Mouse (Mus musculus): ENCODE measurements around the gene Fam189b. TPM values are rescaled to one million over a fixed set of nuclear protein-coding genes. Genes with fewer than 3 reads are reported as not detected.

The Fam189b gene
- polyA plus RNA-seq, 1 experiment, result 19.4 TPM

- TF ChIP-seq POLR2A (IDR thresholded peaks at IDR 0.05; ENCODE audit: low read depth, low read length), result no peak
- no peak for TF ChIP-seq CTCF (IDR thresholded peaks at IDR 0.05; ENCODE audit: extremely low read depth, insufficient read length, insufficient replicate concordance, low read depth, low read length)
- H3K4me1 ChIP-seq (ENCODE audit: control insufficient read depth, insufficient read depth, insufficient read length, low read length), result peaks cover 4% of the 10 kb centered on the region; the same call in 1 of the 2 replicates
- H3K4me3 ChIP-seq (ENCODE audit: low read depth, low read length), result peak overlapping the region; percentile 61
- no peaks in the 10 kb centered on the region for H3K27me3 ChIP-seq (ENCODE audit: control insufficient read depth, insufficient read depth, low read length)
- H3K27ac ChIP-seq (ENCODE audit: insufficient read depth, low read depth, low read length), result peak overlapping the region; percentile 36; the same call in 1 of the 2 replicates
- peaks cover 40% of the 10 kb centered on the region for H3K36me3 ChIP-seq (ENCODE audit: control insufficient read depth, insufficient read depth, low read length)
- 18% methylated on average over 5 of the region's 5 CpGs for WGBS
Observed at GRCm38 (mm10) chr3:89203142-89203514, 20.2 kb downstream of the Fam189b start.

- TF ChIP-seq CTCF (IDR thresholded peaks at IDR 0.05; ENCODE audit: extremely low read depth, insufficient read length, insufficient replicate concordance, low read depth, low read length) (no peak), POLR2A (IDR thresholded peaks at IDR 0.05; ENCODE audit: low read depth, low read length) (no peak)
- Histone ChIP-seq H3K4me1 (ENCODE audit: control insufficient read depth, insufficient read depth, insufficient read length, low read length) (peaks cover 4% of the 10 kb centered on the region; the same call in 1 of the 2 replicates), H3K4me3 (ENCODE audit: low read depth, low read length) (no peak overlapping the region), H3K27ac (ENCODE audit: insufficient read depth, low read depth, low read length) (no peak overlapping the region), H3K36me3 (ENCODE audit: control insufficient read depth, insufficient read depth, low read length) (peaks cover 63% of the 10 kb centered on the region), H3K27me3 (ENCODE audit: control insufficient read depth, insufficient read depth, low read length) (no peaks in the 10 kb centered on the region)
- 94% methylated on average over 7 of the region's 7 CpGs for WGBS
Observed at GRCm38 (mm10) chr3:89206079-89206478, 23.1 kb downstream of the Fam189b start.

- Histone ChIP-seq H3K27ac (ENCODE audit: insufficient read depth, low read depth, low read length) (no peak overlapping the region), H3K27me3 (ENCODE audit: control insufficient read depth, insufficient read depth, low read length) (no peaks in the 10 kb centered on the region), H3K4me1 (ENCODE audit: control insufficient read depth, insufficient read depth, insufficient read length, low read length) (peaks cover 4% of the 10 kb centered on the region; the same call in 1 of the 2 replicates), H3K36me3 (ENCODE audit: control insufficient read depth, insufficient read depth, low read length) (peaks cover 63% of the 10 kb centered on the region), H3K4me3 (ENCODE audit: low read depth, low read length) (no peak overlapping the region)
- 67% methylated on average over 2 of the region's 2 CpGs for WGBS
- TF ChIP-seq POLR2A (IDR thresholded peaks at IDR 0.05; ENCODE audit: low read depth, low read length), result no peak
- TF ChIP-seq CTCF (IDR thresholded peaks at IDR 0.05; ENCODE audit: extremely low read depth, insufficient read length, insufficient replicate concordance, low read depth, low read length), result no peak
Observed at GRCm38 (mm10) chr3:89206695-89207094, 23.8 kb downstream of the Fam189b start.

GRCm38 (mm10) chr3:89208075-89208657, 25.2 kb downstream of the Fam189b start:
- Histone ChIP-seq H3K4me3 (ENCODE audit: low read depth, low read length) (no peak overlapping the region), H3K36me3 (ENCODE audit: control insufficient read depth, insufficient read depth, low read length) (peaks cover 63% of the 10 kb centered on the region), H3K27ac (ENCODE audit: insufficient read depth, low read depth, low read length) (no peak overlapping the region), H3K4me1 (ENCODE audit: control insufficient read depth, insufficient read depth, insufficient read length, low read length) (peaks cover 6% of the 10 kb centered on the region; the same call in 1 of the 2 replicates), H3K27me3 (ENCODE audit: control insufficient read depth, insufficient read depth, low read length) (no peaks in the 10 kb centered on the region)
- 88% methylated on average over 13 of the region's 13 CpGs for WGBS
- TF ChIP-seq CTCF (IDR thresholded peaks at IDR 0.05; ENCODE audit: extremely low read depth, insufficient read length, insufficient replicate concordance, low read depth, low read length), result no peak
- TF ChIP-seq POLR2A (IDR thresholded peaks at IDR 0.05; ENCODE audit: low read depth, low read length), result no peak

GRCm38 (mm10) chr3:89208736-89209135, 25.8 kb downstream of the Fam189b start:
- Histone ChIP-seq H3K27ac (ENCODE audit: insufficient read depth, low read depth, low read length) (no peak overlapping the region), H3K4me1 (ENCODE audit: control insufficient read depth, insufficient read depth, insufficient read length, low read length) (peaks cover 3% of the 10 kb centered on the region; the same call in 1 of the 2 replicates), H3K4me3 (ENCODE audit: low read depth, low read length) (no peak overlapping the region), H3K27me3 (ENCODE audit: control insufficient read depth, insufficient read depth, low read length) (no peaks in the 10 kb centered on the region), H3K36me3 (ENCODE audit: control insufficient read depth, insufficient read depth, low read length) (peaks cover 63% of the 10 kb centered on the region)
- WGBS, result 85% methylated on average over 6 of the region's 6 CpGs
- no peak for TF ChIP-seq CTCF (IDR thresholded peaks at IDR 0.05; ENCODE audit: extremely low read depth, insufficient read length, insufficient replicate concordance, low read depth, low read length)
- TF ChIP-seq POLR2A (IDR thresholded peaks at IDR 0.05; ENCODE audit: low read depth, low read length), result no peak

GRCm38 (mm10) chr3:89209731-89210130, 26.8 kb downstream of the Fam189b start:
- no peak overlapping the region for H3K27ac ChIP-seq (ENCODE audit: insufficient read depth, low read depth, low read length)
- H3K4me3 ChIP-seq (ENCODE audit: low read depth, low read length), result no peak overlapping the region
- peaks cover 56% of the 10 kb centered on the region for H3K36me3 ChIP-seq (ENCODE audit: control insufficient read depth, insufficient read depth, low read length)
- WGBS, result 93% methylated on average over 7 of the region's 7 CpGs
- no peaks in the 10 kb centered on the region for H3K27me3 ChIP-seq (ENCODE audit: control insufficient read depth, insufficient read depth, low read length)
- peaks cover 3% of the 10 kb centered on the region; the same call in 1 of the 2 replicates for H3K4me1 ChIP-seq (ENCODE audit: control insufficient read depth, insufficient read depth, insufficient read length, low read length)
- TF ChIP-seq POLR2A (IDR thresholded peaks at IDR 0.05; ENCODE audit: low read depth, low read length) (no peak), CTCF (IDR thresholded peaks at IDR 0.05; ENCODE audit: extremely low read depth, insufficient read length, insufficient replicate concordance, low read depth, low read length) (no peak)

- Histone ChIP-seq H3K36me3 (ENCODE audit: control insufficient read depth, insufficient read depth, low read length) (peaks cover 51% of the 10 kb centered on the region), H3K27ac (ENCODE audit: insufficient read depth, low read depth, low read length) (no peak overlapping the region), H3K4me1 (ENCODE audit: control insufficient read depth, insufficient read depth, insufficient read length, low read length) (peaks cover 3% of the 10 kb centered on the region; the same call in 1 of the 2 replicates), H3K4me3 (ENCODE audit: low read depth, low read length) (no peak overlapping the region), H3K27me3 (ENCODE audit: control insufficient read depth, insufficient read depth, low read length) (no peaks in the 10 kb centered on the region)
- WGBS, result 63% methylated on average over 13 of the region's 13 CpGs
- TF ChIP-seq POLR2A (IDR thresholded peaks at IDR 0.05; ENCODE audit: low read depth, low read length) (no peak), CTCF (IDR thresholded peaks at IDR 0.05; ENCODE audit: extremely low read depth, insufficient read length, insufficient replicate concordance, low read depth, low read length) (no peak)
Observed at GRCm38 (mm10) chr3:89210162-89210561, 27.2 kb downstream of the Fam189b start.

Data from small intestine, adult 2 months (tissue).